Mouse (Mus musculus): ENCODE measurements around the gene Pdcd1lg2. TPM values are rescaled to one million over a fixed set of nuclear protein-coding genes. Genes with fewer than 3 reads are reported as not detected.
A peak's percentile ranks its signal among the peaks of the same experiment; 100 is the strongest.

Pdcd1lg2 gene
- total RNA-seq, 2 experiments from 2014 or later = not detected

DNA sequence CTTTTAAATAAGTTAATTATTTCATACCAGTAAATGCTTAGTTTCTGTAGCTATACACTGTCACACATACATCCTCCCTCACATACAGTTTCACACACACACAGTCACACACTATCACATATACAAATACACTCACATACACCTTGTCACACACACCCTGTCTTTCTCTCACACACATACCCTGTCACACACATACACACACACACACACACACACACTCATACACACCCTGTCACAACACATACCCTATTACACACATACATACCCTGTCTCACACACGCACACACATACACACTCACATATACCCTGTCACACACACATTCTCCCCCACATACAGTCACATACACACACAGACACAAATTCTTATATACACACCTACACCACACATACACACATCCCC is 47.3 kb downstream of the Pdcd1lg2 start:
- no peak for DNase-seq (ENCODE audit: low spot score)
- intact Hi-C loops (cut with DNase I) = loop anchor here (5.0 kb wide), 1 partner anchor 39 kb away; no protein-coding TSS in a partner anchor

DNA sequence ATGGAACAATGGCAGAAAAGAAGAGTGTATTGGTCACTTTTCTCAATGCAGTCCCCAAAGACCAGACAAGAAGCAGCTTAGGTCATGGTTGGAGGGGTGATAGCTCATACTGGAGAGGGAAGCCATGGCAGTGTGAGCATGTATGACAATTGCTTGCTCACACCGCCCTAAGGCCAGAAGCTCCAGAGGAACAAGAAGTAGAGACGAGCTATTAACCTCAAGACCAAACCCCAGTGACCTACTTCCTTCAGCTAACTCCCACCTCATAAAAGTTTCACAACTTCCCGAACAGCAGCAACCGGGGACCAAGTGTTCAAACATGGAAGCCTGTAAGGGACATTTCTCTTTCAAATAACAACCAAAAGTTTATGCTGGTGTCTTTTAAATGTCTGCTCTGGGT is 51.7 kb downstream of the Pdcd1lg2 start:
- intact Hi-C loops (cut with DNase I) = no loop called here
- no peak for DNase-seq (ENCODE audit: low spot score)

DNA sequence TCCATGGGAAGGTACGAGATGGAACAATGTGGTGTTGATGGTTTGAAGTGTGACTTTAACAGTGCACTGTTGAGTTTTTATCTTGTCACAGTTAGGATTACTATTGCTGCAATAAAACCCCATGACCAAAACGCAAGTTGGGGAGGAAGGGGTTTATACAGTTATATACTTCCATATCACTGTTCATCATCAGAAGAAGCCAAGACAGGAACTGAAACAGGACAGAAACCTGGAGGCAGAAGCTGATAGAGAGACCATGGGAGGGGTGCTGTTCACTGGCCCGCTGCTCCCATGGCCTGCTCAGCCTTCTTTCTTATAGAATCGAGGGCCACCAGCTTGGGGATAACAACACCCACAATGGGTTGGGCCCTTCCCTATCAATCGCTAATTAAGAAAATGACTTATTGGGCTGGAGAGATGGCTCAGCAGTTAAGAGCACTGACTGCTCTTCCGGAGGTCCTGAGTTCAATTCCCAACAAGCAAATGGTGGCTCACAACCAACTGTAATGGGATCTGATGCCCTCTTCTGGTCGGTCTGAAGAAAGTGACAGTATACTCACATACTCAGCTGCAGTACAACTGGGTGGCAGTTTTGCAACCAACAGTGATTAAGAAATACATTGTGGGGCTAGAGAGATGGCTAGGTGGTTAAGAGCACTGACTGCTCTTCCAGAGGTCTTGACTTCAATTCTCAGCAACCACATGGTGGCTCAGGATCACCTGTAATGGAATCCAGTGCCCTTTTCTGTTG is 53.1 kb downstream of the Pdcd1lg2 start:
- DNase-seq (ENCODE audit: low spot score) = no peak
- intact Hi-C loops (cut with DNase I) = no loop called here

DNA sequence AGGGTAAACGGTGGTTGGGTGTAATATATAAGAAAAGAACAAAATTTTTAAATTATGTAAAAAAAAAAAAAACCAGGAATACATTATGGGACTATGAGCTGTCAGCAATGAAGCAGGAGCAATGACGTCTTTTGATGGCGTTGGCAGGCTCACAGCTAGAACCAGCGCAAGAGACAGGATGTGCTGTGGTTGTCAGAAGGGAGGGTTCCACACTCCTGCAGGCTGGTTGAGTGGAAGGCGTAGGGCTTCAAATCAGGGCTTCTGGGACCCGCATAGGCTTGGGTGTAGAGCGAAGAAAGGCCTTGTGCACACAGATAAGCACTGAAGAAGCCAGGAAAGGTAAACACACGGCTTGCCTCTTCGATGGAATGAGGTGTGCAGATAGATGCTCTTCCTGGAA is 56.1 kb downstream of the Pdcd1lg2 start:
- intact Hi-C loops (cut with DNase I) = no loop called here
- no peak for DNase-seq (ENCODE audit: low spot score)

DNA sequence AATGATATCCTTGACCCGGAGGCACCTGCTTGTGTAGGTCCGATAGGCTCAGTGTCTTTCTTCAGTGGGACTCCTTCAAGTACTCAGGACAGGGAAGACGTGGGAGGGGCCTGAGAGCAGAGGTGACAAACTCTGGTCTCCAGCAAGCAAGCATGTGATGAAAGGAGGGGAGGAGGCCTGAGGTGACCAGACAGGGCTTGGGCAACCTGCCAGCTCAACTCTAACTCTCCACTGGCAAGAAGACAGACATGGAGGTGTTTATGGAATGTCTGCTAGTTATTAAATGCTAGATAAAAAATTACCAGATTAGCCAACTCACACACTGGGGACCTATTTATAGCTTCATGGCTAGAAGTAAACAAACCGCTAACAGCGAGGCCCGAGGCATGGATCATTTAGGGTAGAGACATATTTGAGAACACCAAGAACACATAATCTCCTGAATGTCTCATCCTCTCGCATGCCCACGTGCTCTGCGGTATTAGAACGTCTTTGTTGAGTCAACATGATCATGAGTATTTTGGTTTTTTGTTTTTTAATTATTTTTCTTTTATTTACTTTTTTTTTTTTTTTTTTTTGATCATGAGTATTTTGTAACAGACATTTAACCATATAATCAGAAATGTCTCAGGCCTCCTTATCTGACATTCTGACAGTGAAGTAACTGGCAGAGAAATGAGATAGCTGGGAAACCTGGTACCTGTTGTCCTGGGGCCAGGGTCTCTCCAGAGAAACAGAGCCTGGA is 58.4 kb downstream of the Pdcd1lg2 start:
- DNase-seq (ENCODE audit: low spot score) = peak; percentile 30
- intact Hi-C loops (cut with DNase I) = loop anchor here (2.0 kb wide), 1 partner anchor 32 kb away; no protein-coding TSS in a partner anchor

DNA sequence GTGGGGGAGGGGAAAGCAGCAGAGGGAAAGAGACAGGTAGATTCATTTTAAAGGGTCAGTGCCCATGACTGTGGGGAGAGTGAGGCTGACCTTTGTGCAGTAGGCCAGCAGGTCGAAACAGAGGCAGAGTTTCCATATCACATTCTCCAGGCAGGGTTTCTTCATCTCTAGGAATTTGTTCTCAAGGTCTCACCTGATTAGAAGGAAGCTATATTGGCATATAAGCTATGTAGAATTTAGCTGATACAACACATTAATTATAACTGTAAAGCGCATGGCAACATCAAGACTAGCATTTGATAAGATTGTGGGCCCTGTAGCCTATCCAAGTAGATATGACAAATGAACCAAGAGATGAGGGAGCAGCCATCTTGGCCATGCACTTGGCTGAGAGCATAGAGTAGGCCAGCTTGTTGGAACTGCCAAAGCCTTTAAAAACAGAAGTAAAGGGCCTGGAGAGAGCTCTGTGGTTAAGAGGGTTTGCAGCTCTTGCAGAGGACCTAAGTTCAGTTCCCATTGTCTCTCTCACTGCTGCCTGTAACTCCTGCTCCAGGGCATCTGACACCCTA is 59.1 kb downstream of the Pdcd1lg2 start:
- intact Hi-C loops (cut with DNase I) = loop anchor here (2.0 kb wide), 1 partner anchor 33 kb away; no protein-coding TSS in a partner anchor
- no peak for DNase-seq (ENCODE audit: low spot score)

DNA sequence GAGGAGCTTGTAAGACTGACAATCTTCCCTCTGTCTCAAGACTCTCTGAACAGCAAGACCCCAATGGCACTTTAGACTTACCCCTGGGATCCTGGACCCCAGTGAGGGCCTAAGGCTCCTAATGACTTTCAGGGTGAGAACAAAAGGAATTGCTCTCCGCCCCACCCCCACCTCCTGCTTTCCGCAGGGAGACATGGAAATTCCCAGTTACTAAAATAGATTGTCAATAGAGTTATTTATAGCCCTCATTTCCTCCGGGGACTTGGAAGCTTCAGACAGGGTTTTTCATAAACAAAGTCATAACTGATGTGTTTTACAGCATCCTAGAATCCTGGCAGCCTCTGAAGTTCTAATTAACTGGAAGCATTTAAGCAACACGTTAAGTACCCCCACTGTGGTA is 59.9 kb downstream of the Pdcd1lg2 start:
- intact Hi-C loops (cut with DNase I) = no loop called here
- DNase-seq (ENCODE audit: low spot score) = peak; percentile 55

DNA sequence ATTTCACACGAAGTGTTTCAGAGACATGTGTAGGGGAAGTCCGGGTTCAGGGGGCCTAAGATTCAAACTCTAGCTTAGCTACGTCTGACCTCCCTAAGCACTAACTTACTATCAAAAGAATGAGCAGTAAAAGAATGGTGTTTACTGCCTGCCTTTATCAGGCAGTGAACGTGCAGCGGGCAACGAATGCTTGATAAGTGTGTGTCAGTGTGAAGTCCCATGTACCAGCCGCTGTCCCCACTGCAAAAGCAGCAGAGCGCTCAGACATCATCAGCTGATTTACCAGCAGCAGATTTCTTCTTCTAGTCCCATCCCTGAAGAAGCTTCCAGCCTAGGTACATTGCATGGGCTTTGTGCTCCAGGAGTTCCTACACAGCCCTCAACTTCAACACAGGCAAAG is 61.7 kb downstream of the Pdcd1lg2 start:
- intact Hi-C loops (cut with DNase I) = no loop called here
- DNase-seq (ENCODE audit: low spot score) = no peak

DNA sequence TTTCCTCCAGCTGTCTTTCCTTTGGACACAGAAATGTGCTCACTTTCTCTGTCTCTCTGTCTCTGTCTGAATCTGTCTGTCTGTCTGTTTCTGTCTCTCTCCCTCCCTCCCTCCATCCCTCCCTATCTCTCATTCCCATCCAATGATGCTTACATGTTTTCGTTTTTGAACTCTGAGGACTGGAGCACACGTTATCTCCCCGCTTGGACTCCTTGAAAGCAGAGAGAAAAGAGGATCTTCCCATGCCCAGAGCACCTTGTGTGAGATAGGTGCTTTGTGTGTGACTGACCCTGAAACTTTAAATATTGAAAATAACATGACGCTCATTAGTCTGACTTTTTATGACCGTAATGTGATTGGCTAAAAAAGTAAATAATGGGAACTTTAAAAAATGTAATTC is 62.2 kb downstream of the Pdcd1lg2 start:
- no peak for DNase-seq (ENCODE audit: low spot score)
- intact Hi-C loops (cut with DNase I) = no loop called here

DNA sequence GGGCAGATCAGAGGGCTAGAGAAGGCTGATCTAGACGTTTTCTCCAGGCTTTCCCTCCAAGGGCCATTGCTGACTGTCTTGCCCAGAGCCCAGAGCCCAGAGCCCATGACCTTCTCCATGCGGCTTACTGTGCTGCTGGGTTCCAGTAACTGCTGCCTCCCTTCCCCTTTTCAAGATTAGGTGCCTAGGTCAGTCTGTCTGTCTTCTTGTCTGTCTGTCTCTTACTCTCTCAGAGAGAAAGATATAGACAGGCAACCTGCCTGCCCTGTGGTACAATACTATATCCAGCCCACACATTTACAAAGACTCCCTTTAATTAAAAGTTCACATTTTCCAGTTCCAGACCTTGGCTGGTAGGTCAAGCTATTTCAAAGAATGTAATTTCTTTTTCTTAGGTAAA is 64.1 kb downstream of the Pdcd1lg2 start:
- DNase-seq (ENCODE audit: low spot score) = no peak
- intact Hi-C loops (cut with DNase I) = no loop called here

DNA sequence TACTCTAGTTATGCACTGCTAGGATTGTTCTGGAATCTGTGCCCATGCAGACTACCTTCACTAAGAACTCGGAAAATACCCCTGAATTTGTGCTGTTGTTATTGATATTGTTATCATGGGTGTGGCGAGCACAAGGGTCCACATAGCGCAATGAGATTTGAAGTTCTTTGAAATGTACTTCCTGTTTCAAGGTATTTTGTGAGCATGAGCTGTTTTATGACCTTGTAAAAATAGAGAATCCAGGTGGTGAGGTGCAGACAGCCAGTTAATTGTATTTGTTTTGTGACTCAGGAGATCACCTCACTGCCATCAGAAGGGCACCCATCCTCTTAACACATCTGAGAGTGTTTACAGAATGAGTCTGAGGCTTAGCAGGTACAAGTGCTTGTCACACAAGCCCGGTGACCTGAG is 64.5 kb downstream of the Pdcd1lg2 start:
- no peak for DNase-seq (ENCODE audit: low spot score)
- intact Hi-C loops (cut with DNase I) = no loop called here

DNA sequence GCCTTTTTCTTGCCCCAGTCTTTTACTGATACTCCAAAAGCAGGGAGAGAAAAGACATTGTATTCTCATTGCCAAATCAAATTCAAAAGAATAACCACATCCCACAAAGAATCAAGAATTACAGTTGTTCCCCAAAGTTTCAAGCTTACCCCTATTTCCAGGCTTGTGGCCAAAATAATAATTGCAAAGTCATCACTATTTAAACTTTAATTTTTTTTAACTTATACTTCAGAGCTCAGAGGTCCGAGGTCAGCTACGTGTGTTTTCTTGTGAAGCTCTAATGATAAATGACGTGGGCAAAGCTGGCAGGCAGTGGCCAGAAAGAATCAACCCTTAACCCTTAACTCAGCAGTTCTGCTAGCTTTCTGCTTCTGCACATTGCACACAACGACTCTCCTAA is 67.9 kb downstream of the Pdcd1lg2 start:
- intact Hi-C loops (cut with DNase I) = no loop called here
- DNase-seq (ENCODE audit: low spot score) = no peak

DNA sequence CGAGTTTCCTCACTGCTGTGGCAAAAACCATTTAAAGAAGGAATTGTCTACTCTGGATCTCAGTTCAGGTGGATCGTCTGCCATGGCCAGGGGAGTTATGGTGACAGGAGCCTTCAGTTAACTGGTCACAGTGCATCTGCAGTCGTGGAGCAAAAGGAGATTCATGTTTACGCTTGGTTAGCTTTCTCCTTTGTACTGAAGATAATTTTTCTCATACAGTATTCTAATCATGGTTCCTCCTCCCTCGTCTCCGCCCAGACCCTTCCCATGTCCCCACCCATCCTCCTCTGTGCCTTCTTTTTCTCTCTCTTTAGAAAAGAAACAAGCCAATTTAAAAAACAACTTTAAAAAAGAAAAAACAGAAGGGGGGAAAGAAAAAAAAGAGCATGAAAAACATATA is 70.9 kb downstream of the Pdcd1lg2 start:
- DNase-seq (ENCODE audit: low spot score) = no peak
- intact Hi-C loops (cut with DNase I) = loop anchor here (5.0 kb wide), 1 partner anchor 64 kb away; no protein-coding TSS in a partner anchor

DNA sequence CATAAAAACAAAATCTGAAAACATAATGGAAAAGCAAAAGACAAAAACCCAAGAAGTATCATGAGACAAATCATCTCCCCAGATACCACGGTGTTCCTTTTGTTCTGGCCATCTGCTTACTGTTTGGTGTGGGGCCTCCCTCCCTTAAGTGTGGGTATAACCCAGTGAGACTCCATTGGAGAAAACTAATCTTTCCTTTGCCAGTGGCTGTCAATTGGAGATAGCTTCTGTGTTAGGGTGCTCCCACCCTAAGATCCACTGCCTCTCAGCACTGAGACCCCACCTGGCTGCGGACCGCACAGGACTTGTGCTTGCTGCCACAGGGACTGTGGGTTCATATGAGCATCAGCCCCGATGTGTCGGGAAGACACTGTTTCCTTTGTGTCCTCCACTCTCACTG is 71.4 kb downstream of the Pdcd1lg2 start:
- intact Hi-C loops (cut with DNase I) = loop anchor here (5.0 kb wide), 1 partner anchor 65 kb away; no protein-coding TSS in a partner anchor
- no peak for DNase-seq (ENCODE audit: low spot score)

DNA sequence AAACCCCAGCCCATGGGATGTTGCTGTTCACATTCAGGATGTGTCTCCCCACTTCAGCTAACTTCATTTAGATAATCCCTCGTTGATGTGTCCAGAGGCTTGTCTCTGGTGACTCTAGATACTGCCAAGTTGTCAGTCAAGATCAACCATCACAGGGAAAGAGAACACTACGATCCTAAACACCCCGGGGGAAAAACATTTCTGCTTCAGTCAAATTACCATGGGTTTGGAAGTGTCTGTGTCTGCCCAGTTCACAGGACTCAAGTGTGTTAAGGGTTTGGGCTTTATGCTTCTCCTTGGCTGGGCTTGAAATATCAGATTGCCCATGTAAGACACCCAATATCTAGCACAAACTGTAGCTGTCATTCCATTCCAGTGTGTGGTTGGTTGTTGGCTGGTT is 71.9 kb downstream of the Pdcd1lg2 start:
- intact Hi-C loops (cut with DNase I) = loop anchor here (5.0 kb wide), 1 partner anchor 65 kb away; no protein-coding TSS in a partner anchor
- no peak for DNase-seq (ENCODE audit: low spot score)

DNA sequence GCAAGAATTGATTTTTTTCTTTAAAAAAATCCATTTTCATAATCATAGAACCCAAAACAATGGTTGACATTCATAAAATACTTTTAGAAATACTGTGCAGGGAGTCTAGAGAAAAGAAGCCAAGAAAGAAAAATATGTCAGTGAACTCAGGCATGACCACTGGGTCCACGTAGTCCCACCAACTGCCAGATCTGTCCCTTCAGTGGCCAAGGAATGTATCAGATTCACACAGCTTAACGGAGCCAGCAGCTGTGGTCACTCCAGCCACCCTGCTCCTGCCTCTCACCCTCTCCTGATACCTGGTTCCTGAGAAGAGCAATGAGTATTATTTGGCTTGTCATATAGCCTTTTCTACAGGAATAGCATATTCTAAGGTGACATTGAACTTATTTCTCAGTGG is 72.7 kb downstream of the Pdcd1lg2 start:
- intact Hi-C loops (cut with DNase I) = loop anchor here (5.0 kb wide), 1 partner anchor 66 kb away; no protein-coding TSS in a partner anchor
- no peak for DNase-seq (ENCODE audit: low spot score)

DNA sequence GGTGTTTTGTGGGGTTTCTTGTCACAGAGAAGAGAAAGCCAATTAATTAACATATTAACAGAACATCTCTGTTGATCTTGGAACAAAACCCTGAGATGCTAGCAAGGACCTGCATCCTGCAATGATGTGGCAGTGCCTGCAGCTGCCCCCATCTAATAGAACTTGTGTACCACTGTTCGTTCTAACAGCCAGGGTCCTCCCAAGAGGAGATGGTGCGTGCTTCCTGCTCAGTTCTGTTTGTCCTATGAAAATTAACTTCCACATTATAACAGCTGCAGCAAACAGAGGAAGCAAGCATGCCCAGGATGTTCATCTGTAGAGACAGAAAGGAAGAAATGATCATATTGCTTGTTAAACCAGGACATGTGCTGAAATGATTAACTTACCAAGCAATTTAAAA is 73.8 kb downstream of the Pdcd1lg2 start:
- intact Hi-C loops (cut with DNase I) = loop anchor here (5.0 kb wide), 1 partner anchor 67 kb away; no protein-coding TSS in a partner anchor
- no peak for DNase-seq (ENCODE audit: low spot score)

DNA sequence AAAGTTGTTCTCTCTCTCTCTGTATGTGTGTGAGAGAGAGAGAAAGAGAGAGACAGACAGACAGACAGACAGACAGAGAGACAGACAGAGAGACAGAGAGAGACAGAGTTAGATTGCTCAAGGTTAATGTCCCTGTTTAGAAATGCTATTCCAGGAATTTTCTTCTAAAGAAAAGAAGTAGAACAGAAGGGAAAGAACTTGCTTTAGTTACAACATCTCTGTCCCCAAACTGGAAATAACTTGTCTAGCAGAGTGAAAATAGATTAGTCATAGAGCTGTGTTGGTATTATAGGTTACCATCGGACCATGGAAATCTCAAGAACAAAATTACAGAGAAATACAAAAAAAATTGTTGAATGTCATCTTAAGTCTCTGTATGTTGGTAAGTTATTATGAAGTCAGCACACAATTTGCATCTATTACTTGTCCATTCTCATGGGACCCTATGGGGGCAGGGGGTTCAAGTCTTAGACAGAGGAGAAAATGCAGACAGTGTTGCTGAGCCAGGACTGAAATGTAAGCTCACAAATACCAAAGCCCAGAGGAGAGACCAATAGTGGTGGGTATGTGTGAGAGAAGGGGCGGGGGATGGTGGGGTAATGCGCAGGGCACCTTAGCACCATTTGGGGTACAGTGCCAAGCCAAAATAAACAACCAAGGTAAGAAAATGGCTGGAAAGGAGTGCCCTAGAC is 74.7 kb downstream of the Pdcd1lg2 start:
- DNase-seq (ENCODE audit: low spot score) = no peak
- intact Hi-C loops (cut with DNase I) = no loop called here

DNA sequence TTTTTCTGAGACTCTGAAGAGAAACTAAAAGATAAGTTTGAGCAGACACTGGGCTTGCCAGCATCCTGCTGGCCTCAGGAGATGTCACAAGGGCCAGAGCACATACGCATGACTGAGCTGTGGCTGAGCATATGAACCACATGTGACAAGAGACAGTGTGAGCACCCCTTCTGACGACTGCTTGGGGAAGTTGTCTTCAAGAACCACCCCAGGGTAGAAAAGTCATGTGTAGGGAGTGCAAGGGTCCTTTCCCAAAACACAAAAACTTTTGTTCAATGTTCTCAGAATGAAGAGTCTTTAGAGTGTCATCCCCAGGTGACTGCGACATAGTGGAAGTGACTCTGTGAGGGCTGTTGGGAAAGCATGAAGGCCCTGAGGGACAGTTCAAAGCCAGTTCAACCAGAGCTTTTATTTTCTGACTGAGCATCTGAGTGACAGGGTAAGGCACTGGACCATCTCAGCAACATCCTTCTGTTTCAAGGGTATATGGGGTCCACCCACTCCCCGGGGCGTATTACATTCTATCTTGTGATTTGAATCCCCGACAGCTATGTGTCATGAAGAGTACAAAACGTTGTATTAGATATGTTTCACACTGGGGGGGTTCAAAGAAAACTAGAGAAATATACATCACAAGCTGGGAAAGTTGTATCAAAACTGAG is 76.0 kb downstream of the Pdcd1lg2 start:
- DNase-seq (ENCODE audit: low spot score) = no peak
- intact Hi-C loops (cut with DNase I) = no loop called here

All from heart, postnatal 25 days (tissue).